Mouse (Mus musculus) stomach, embryonic 14.5 days (tissue): ENCODE data around the gene Il1rapl1. TPM values are rescaled to one million over a fixed set of nuclear protein-coding genes. Genes with fewer than 3 reads are reported as not detected.

Source experiments
- ATAC-seq: fragments of 200-750 bp; cut with Nextera tagmentation; 2 replicates; pipeline ENCODE4 v1.8.0; 2017; ENCODE audit warnings: low read depth, moderate TSS enrichment; ENCODE audit not compliant: insufficient number of reproducible peaks, insufficient read depth, low FRiP score
- H3K27ac ChIP-seq: fragments of 300-500 bp; sonication (generic); 2 replicates; pipeline ENCODE4 v1.5.1; 2014; ENCODE audit warnings: mild to moderate bottlenecking, low read length, moderate library complexity, mixed read lengths
- H3K27me3 ChIP-seq: fragments of 300-500 bp; sonication (generic); 2 replicates; pipeline ENCODE4 v1.6.1; 2014; ENCODE audit warnings: low read length, control low read depth, mixed read lengths; ENCODE audit not compliant: control insufficient read depth, insufficient read depth
- H3K36me3 ChIP-seq: fragments of 300-500 bp; sonication (generic); 2 replicates; pipeline ENCODE4 v1.6.1; 2014; ENCODE audit warnings: mild to moderate bottlenecking, control low read depth, low read length, moderate library complexity, mixed read lengths; ENCODE audit not compliant: control insufficient read depth, insufficient read depth
- H3K4me1 ChIP-seq: fragments of 300-500 bp; sonication (generic); 2 replicates; pipeline ENCODE4 v1.6.1; 2014; ENCODE audit warnings: low read length, control low read depth, mixed read lengths; ENCODE audit not compliant: control insufficient read depth, insufficient read depth
- H3K4me2 ChIP-seq: fragments of 300-500 bp; sonication (generic); replicated peaks from 2 replicates; pipeline ENCODE4 v1.6.1; 2014; ENCODE audit warnings: low read depth, low read length, control low read depth
- H3K4me3 ChIP-seq: fragments of 300-500 bp; sonication (generic); 2 replicates; pipeline ENCODE4 v1.5.1; 2014; ENCODE audit warnings: low read depth, low read length, control low read depth
- H3K9ac ChIP-seq: fragments of 300-500 bp; sonication (generic); replicated peaks from 2 replicates; pipeline ENCODE4 v1.6.1; 2014; ENCODE audit warnings: low read depth, mild to moderate bottlenecking, control low read depth, low read length, moderate library complexity, mixed read lengths
- H3K9me3 ChIP-seq: fragments of 300-500 bp; sonication (generic); 2 replicates; pipeline ENCODE4 v1.6.1; 2016; ENCODE audit warnings: low read depth, low read length, control low read depth; ENCODE audit not compliant: control insufficient read depth
- WGBS: fragments of 180-500 bp; shearing (Covaris S2); extraction: QIAGEN DNeasy Blood & Tissue Kit; methylation state at CpG from one replicate; pipeline ENCODE4 v1.1.7; 2014; 5-methylcytosine and 5-hydroxymethylcytosine counted together
- polyA plus RNA-seq: library from polyadenylated mRNA; unstranded; fragments of >200 nt; fragmentation: Nextera tagmentation; extraction: Ambion mirVana; gene quantifications from 2 replicates; pipeline ENCODE4 v1.2.1, GENCODE M21; 2014

The Il1rapl1 gene
- polyA plus RNA-seq, 1 experiment from 2014 or later: 4.2 TPM

GRCm38 (mm10) chrX:86808218-86808617, 1307.2 kb downstream of the Il1rapl1 start:
- WGBS: 72% methylated on average over 3 of the region's 3 CpGs
- no peak overlapping the region for H3K27ac ChIP-seq
- no peak overlapping the region for H3K4me3 ChIP-seq

GRCm38 (mm10) chrX:86802725-86803124, 1312.7 kb downstream of the Il1rapl1 start:
- WGBS: 66% methylated on average over 2 of the region's 2 CpGs
- no peaks in the 10 kb centered on the region for H3K9me3 ChIP-seq
- H3K27ac ChIP-seq: no peak overlapping the region
- H3K4me2 ChIP-seq: no peak overlapping the region
- H3K36me3 ChIP-seq: no peaks in the 10 kb centered on the region
- ATAC-seq: no peak
- H3K4me1 ChIP-seq: no peaks in the 10 kb centered on the region
- H3K4me3 ChIP-seq: no peak overlapping the region
- H3K27me3 ChIP-seq: no peaks in the 10 kb centered on the region
- H3K9ac ChIP-seq: no peak overlapping the region

More at GRCm38 (mm10) chrX:86808218-86808617, 1307.2 kb downstream of the Il1rapl1 start:
- ATAC-seq: no peak
- H3K4me1 ChIP-seq: no peaks in the 10 kb centered on the region
- H3K36me3 ChIP-seq: no peaks in the 10 kb centered on the region
- H3K27me3 ChIP-seq: no peaks in the 10 kb centered on the region
- H3K9me3 ChIP-seq: no peaks in the 10 kb centered on the region
- no peak overlapping the region for H3K4me2 ChIP-seq
- no peak overlapping the region for H3K9ac ChIP-seq

- Histone ChIP-seq H3K4me2 (no peak overlapping the region), H3K4me1 (no peaks in the 10 kb centered on the region), H3K9me3 (no peaks in the 10 kb centered on the region), H3K27ac (no peak overlapping the region), H3K36me3 (no peaks in the 10 kb centered on the region), H3K4me3 (no peak overlapping the region), H3K9ac (no peak overlapping the region), H3K27me3 (no peaks in the 10 kb centered on the region)
- no peak for ATAC-seq
- 53% methylated on average over 3 of the region's 3 CpGs for WGBS
These were observed 1386.6 kb downstream of the Il1rapl1 start for GRCm38 (mm10) chrX:86728803-86729202.
